Mouse (Mus musculus) heart, embryonic 16.5 days (tissue): ENCODE measurements around the gene Gcnt1. TPM values are rescaled to one million over a fixed set of nuclear protein-coding genes. Genes with fewer than 3 reads are reported as not detected.

ENCODE experiments used
- ATAC-seq: fragments of 200-750 bp; cut with Nextera tagmentation; replicated peaks from 2 replicates; pipeline ENCODE4 v1.8.0; 2017; ENCODE audit warnings: moderate number of reproducible peaks; ENCODE audit not compliant: insufficient read depth, low FRiP score; ENCODE audit errors: extremely low read depth
- H3K27ac ChIP-seq: fragments of 300-500 bp; sonication (generic); 2 replicates; pipeline ENCODE4 v1.5.1; 2014; ENCODE audit warnings: mild to moderate bottlenecking, low read length, control low read depth, moderate library complexity
- H3K27me3 ChIP-seq: fragments of 300-500 bp; sonication (generic); 2 replicates; pipeline ENCODE4 v1.6.1; 2014; ENCODE audit warnings: low read length, mixed read lengths; ENCODE audit not compliant: control insufficient read depth, insufficient read depth
- H3K36me3 ChIP-seq: fragments of 300-500 bp; sonication (generic); 2 replicates; pipeline ENCODE4 v1.6.1; 2014; ENCODE audit not compliant: control insufficient read depth, insufficient read depth
- H3K4me1 ChIP-seq: fragments of 300-500 bp; sonication (generic); 2 replicates; pipeline ENCODE4 v1.6.1; 2014; ENCODE audit warnings: low read length, mixed read lengths; ENCODE audit not compliant: control insufficient read depth, insufficient read depth
- H3K4me2 ChIP-seq: fragments of 300-500 bp; sonication (generic); 2 replicates; pipeline ENCODE4 v1.6.1; 2014; ENCODE audit warnings: low read depth, mild to moderate bottlenecking, control low read depth, low read length
- H3K4me3 ChIP-seq: fragments of 300-500 bp; sonication (generic); 2 replicates; pipeline ENCODE4 v1.5.1; 2014; ENCODE audit warnings: mild to moderate bottlenecking, control low read depth, low read length
- H3K9ac ChIP-seq: fragments of 300-500 bp; sonication (generic); 2 replicates; pipeline ENCODE4 v1.6.1; 2014; ENCODE audit warnings: low read length, control low read depth
- H3K9me3 ChIP-seq: fragments of 300-500 bp; sonication (generic); replicated peaks from 2 replicates; pipeline ENCODE4 v1.6.1; 2016; ENCODE audit warnings: low read length; ENCODE audit not compliant: control insufficient read depth
- WGBS: fragments of 180-500 bp; shearing (Covaris S2); extraction: QIAGEN DNeasy Blood & Tissue Kit; methylation state at CpG from one replicate; pipeline ENCODE4 v1.1.7; 2014; 5-methylcytosine and 5-hydroxymethylcytosine counted together
- polyA plus RNA-seq: library from polyadenylated mRNA; unstranded; fragments of >200 nt; fragmentation: Nextera tagmentation; extraction: Ambion mirVana; gene quantifications from 2 replicates; pipeline ENCODE4 v1.2.1, GENCODE M21; 2015

The Gcnt1 gene
- 6.0 and 6.2 TPM in 2 replicates for polyA plus RNA-seq

DNA sequence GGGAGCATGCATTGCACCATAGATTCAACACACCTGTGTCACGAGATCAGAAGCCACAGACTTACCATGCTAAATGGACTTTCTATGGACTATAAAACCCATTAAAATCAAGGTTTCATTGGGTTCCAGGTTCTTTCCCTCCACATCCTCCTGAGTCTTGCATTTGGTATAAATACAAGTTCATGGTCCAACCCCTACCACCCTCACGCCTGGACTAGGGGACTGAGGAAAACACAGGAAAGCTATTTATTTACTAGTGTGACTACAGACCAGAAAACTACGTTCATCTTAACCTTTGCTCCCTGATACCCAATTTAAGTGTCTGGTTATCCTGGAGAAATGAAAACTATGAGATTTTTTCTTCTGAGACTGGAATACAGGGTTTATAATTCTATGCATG lies at the start of gene Gcnt1:
Gene Gcnt1 (minus strand): TSS at position 144 of the 400 bp plus-strand sequence.
- Histone ChIP-seq H3K9me3 (no peaks in the 10 kb centered on the region), H3K27me3 (no peaks in the 10 kb centered on the region), H3K27ac (no peak within 1 kb of the TSS), H3K4me1 (no peaks in the 10 kb centered on the region), H3K36me3 (no peaks in the 10 kb centered on the region), H3K4me3 (no peak within 1 kb of the TSS), H3K9ac (no peak within 1 kb of the TSS), H3K4me2 (no peak within 1 kb of the TSS)
- 78% methylated on average over 3 of the region's 3 CpGs for WGBS
- no peak for ATAC-seq

DNA sequence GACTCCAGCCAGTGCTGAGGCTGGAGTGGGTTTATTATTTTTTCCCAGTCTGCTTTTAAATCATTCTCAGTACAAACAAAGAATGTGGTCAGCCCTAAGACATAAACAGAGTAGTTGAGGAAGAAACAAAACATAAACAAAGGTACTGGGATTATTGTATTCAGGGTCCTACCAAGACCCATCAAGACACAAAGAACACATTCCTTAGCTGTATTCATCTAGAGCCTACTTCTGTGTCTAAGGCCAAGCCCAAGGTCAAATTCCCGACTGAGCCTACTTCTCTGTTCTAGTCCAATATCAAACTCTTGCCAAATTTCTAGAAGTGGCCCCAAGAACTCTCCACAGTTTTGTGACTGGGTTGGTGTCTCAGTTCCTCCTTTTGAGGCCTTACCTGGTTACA lies 45.2 kb upstream of the Gcnt1 start:
- 53% methylated on average over 1 of the region's 1 CpGs for WGBS
- Histone ChIP-seq H3K4me3 (no peak overlapping the region), H3K4me1 (no peaks in the 10 kb centered on the region), H3K36me3 (no peaks in the 10 kb centered on the region), H3K9me3 (no peaks in the 10 kb centered on the region), H3K9ac (no peak overlapping the region), H3K4me2 (no peak overlapping the region), H3K27me3 (no peaks in the 10 kb centered on the region), H3K27ac (no peak overlapping the region)
- no peak for ATAC-seq

DNA sequence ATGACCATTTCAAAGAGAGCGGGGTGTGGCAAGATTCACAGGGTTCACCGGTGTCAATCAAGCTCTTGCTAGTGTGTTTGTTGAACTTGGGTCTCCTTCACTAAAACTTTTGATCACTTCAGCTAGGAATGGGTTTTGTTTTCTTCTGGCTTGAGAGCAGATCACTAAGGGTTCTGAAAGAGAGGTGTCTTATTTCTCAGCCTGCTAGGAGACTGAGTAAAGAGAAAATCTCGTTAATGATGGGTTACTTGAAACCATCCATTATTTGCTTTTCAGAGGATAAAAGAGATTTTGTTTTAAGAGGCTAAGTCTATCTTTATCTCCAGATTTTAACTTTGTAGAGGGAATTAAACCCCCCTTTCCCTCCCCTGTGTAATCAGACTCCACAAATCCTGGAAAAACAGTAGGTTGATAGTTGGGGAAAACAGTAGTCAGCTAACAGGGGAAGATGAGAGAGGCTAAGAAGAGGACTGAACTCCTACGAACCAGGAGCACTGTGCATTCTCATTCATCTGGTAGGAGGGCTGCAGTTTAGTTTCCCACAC lies 40.3 kb upstream of the Gcnt1 start:
- 52% methylated on average over 4 of the region's 4 CpGs for WGBS
- Histone ChIP-seq H3K27me3 (no peaks in the 10 kb centered on the region), H3K4me1 (no peaks in the 10 kb centered on the region), H3K27ac (no peak overlapping the region), H3K4me3 (no peak overlapping the region), H3K9me3 (no peaks in the 10 kb centered on the region), H3K4me2 (no peak overlapping the region), H3K36me3 (no peaks in the 10 kb centered on the region), H3K9ac (no peak overlapping the region)
- no peak for ATAC-seq

DNA sequence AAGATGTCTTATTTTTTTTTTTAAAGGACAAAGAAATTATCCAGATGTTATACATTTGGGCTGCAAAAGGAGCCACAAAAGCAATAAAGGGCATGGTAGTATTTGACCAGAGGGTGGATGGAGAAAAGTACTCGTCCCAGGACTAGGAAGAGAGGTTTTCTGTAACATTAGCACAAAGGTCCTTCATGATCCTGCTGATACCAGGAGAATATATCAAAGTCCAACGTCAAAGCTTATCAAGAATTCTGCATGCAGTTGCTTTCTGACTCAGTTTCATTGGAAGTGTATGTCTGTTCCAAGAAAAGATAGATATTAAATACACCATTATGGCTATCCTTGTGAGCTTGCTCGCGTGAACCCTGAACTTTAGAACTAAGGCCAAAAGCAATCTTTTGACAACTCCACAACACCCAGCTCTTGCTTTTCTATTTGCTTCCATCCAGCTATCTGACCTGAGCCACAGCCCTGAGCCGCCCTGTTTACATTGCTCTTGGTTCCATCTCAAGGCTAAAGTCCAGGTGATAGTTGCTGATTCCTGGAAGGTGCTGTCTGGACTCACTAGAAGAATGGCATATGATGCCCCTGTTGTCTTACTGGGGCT lies 37.9 kb upstream of the Gcnt1 start:
- no peaks in the 10 kb centered on the region for H3K27me3 ChIP-seq
- no peaks in the 10 kb centered on the region for H3K36me3 ChIP-seq
- WGBS = 76% methylated on average over 5 of the region's 5 CpGs
- no peak overlapping the region for H3K4me3 ChIP-seq
- ATAC-seq = no peak
- no peaks in the 10 kb centered on the region for H3K4me1 ChIP-seq
- H3K9me3 ChIP-seq = peaks cover 2% of the 10 kb centered on the region; the same call in 1 of the 2 replicates
- no peak overlapping the region for H3K27ac ChIP-seq
- H3K4me2 ChIP-seq = no peak overlapping the region
- H3K9ac ChIP-seq = no peak overlapping the region

DNA sequence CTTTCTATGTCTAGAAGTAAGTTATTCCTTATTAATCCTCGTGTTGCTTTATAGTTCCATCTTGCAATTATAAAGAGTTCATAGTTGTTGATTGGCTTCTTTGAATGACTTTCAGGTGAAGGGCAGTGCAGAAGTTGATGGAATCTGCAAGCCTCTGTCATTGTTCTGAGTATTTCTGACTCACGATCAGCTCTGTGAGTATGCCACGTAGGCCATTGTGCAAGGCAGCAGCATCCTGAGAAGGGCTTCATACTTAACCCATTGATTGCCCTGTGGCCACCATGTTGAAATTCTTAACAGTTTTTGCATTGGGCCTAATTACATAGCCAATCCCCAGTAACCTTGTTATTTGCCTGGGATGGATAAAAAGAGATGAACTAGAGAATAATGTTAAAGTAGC lies 36.7 kb upstream of the Gcnt1 start:
- WGBS = 45% methylated on average over 3 of the region's 3 CpGs
- no peak overlapping the region for H3K4me2 ChIP-seq
- peaks cover 2% of the 10 kb centered on the region; the same call in 1 of the 2 replicates for H3K9me3 ChIP-seq
- ATAC-seq = no peak
- no peaks in the 10 kb centered on the region for H3K4me1 ChIP-seq
- no peak overlapping the region for H3K9ac ChIP-seq
- no peaks in the 10 kb centered on the region for H3K27me3 ChIP-seq
- no peaks in the 10 kb centered on the region for H3K36me3 ChIP-seq
- no peak overlapping the region for H3K27ac ChIP-seq
- no peak overlapping the region for H3K4me3 ChIP-seq

DNA sequence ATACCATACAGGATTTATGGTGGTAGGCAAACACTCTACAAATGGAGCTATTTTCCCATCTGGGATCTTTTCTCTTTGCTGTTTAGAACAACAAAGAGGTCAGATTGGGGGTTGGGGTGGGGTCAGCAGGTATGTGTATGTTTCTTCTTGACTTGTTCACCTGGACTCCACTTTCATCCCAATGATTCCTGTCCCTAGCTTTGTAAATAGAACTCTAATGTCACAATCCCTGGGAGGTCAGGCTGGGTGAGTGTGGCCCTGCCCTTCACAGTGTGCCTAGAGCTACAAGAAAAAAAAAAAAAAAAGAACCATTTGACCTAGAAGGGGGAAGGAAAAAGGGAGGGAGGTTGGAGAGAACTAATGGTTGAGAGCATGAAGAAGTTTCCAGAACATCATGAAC lies 35.9 kb upstream of the Gcnt1 start:
- Histone ChIP-seq H3K36me3 (no peaks in the 10 kb centered on the region), H3K4me3 (no peak overlapping the region), H3K4me1 (no peaks in the 10 kb centered on the region), H3K27ac (no peak overlapping the region), H3K9ac (no peak overlapping the region), H3K27me3 (no peaks in the 10 kb centered on the region), H3K9me3 (peaks cover 2% of the 10 kb centered on the region; the same call in 1 of the 2 replicates), H3K4me2 (no peak overlapping the region)
- no peak for ATAC-seq

DNA sequence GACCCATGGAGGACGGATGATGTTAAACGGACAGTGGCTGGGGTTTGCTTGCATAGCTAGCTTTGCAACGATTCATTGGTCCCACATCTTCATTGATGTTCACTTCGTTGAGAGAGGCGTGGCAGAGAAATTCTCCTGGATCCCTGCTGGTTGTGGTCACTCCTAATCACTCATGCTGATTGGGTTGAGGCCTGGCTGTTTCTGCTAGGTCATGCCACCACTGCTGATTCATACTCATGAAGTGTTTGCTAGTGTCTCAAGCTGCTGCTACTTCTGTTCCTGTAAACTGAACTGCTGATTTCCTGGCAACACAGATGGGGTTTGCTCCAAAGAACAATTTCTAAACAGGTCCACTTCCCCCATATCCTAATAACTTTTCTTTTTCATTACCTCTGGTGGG lies 34.2 kb upstream of the Gcnt1 start:
- H3K36me3 ChIP-seq = no peaks in the 10 kb centered on the region
- no peak overlapping the region for H3K27ac ChIP-seq
- 89% methylated on average over 5 of the region's 5 CpGs for WGBS
- no peak overlapping the region for H3K4me3 ChIP-seq
- ATAC-seq = no peak
- H3K9me3 ChIP-seq = peaks cover 2% of the 10 kb centered on the region; the same call in 1 of the 2 replicates
- H3K4me1 ChIP-seq = no peaks in the 10 kb centered on the region
- H3K4me2 ChIP-seq = no peak overlapping the region
- H3K27me3 ChIP-seq = no peaks in the 10 kb centered on the region
- H3K9ac ChIP-seq = no peak overlapping the region

DNA sequence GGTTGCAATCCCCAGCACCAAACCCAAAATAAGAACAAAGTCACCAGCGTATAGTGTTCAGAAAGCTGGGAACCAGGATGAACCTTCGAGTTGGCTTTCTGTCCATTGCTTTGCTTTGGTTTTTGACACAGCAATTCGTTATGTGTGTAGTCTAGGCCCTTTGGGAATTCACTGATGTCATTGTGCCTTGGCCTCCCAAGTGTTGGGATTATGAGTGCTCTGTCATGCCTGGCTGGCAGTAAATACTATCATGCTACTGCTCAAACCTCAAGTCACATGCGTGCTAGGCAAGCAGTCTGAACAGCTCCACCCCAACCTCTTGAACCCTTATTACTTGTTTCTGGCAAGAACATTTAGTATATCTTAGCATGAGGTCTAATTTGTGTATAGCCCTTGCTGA lies 30.5 kb upstream of the Gcnt1 start:
- WGBS = 83% methylated on average over 4 of the region's 4 CpGs
- H3K27ac ChIP-seq = no peak overlapping the region
- no peak overlapping the region for H3K9ac ChIP-seq
- H3K9me3 ChIP-seq = peaks cover 2% of the 10 kb centered on the region; the same call in 1 of the 2 replicates
- ATAC-seq = no peak
- H3K4me1 ChIP-seq = no peaks in the 10 kb centered on the region
- no peak overlapping the region for H3K4me2 ChIP-seq
- H3K36me3 ChIP-seq = peaks cover 15% of the 10 kb centered on the region
- no peak overlapping the region for H3K4me3 ChIP-seq
- no peaks in the 10 kb centered on the region for H3K27me3 ChIP-seq

DNA sequence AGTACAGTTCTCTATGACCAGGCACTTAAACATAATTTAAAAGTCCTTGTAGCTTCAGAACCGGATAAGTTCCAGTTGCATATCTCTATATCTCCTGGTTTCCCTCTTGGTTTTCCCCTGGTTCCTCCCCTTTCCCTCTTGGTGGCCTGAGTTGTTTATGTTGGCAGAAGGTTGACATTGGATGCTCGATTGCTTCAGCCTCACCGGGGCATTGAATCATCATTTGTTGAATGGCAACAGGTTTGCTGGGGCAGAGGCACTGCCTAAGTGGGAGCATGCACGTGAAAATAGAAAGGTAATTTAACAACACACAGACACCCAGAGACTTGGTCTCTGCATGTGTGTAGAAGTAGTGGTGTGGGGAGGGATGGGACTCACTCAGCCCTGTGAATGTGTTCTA lies 27.9 kb upstream of the Gcnt1 start:
- ATAC-seq = no peak
- Histone ChIP-seq H3K36me3 (peaks cover 22% of the 10 kb centered on the region), H3K4me3 (no peak overlapping the region), H3K4me1 (0 out of 2 replicates have a peak, but pooled peaks cover 2% of the 10 kb centered on the region), H3K9ac (no peak overlapping the region), H3K9me3 (no peaks in the 10 kb centered on the region), H3K27me3 (no peaks in the 10 kb centered on the region), H3K4me2 (no peak overlapping the region), H3K27ac (no peak overlapping the region)
- 48% methylated on average over 4 of the region's 4 CpGs for WGBS
